Mouse (Mus musculus) embryonic facial prominence, embryonic 11.5 days (tissue): ENCODE data around the gene Dcun1d3. TPM values are rescaled to one million over a fixed set of nuclear protein-coding genes. Genes with fewer than 3 reads are reported as not detected.

Experiments
- ATAC-seq: fragments of 200-750 bp; cut with Nextera tagmentation; replicated peaks from 2 replicates; pipeline ENCODE4 v1.8.0; 2017; ENCODE audit warnings: low read depth; ENCODE audit not compliant: insufficient number of reproducible peaks, low FRiP score, low TSS enrichment
- DNase-seq: peaks from one replicate; pipeline ENCODE4 v3.0.0-alpha.2; 2015; ENCODE audit warnings: low spot score
- H3K27ac ChIP-seq: fragments of 300-500 bp; sonication (generic); replicated peaks from 2 replicates; pipeline ENCODE4 v1.5.1; 2014; ENCODE audit warnings: mild to moderate bottlenecking, low read depth, low read length, control low read depth
- H3K27me3 ChIP-seq: fragments of 300-500 bp; sonication (generic); 2 replicates; pipeline ENCODE4 v1.6.1; 2014; ENCODE audit warnings: mild to moderate bottlenecking, low read length, moderate library complexity, mixed read lengths; ENCODE audit not compliant: control insufficient read depth, insufficient read depth
- H3K36me3 ChIP-seq: fragments of 300-500 bp; sonication (generic); replicated peaks from 2 replicates; pipeline ENCODE4 v1.6.1; 2014; ENCODE audit warnings: low read depth, mild to moderate bottlenecking, low read length, moderate library complexity, mixed read lengths; ENCODE audit not compliant: control insufficient read depth, insufficient read depth
- H3K4me1 ChIP-seq: fragments of 300-500 bp; sonication (generic); 2 replicates; pipeline ENCODE4 v1.6.1; 2014; ENCODE audit warnings: low read length, mixed read lengths; ENCODE audit not compliant: control insufficient read depth, insufficient read depth
- H3K4me2 ChIP-seq: fragments of 300-500 bp; sonication (generic); 2 replicates; pipeline ENCODE4 v1.6.1; 2014; ENCODE audit warnings: low read depth, mild to moderate bottlenecking, control low read depth, low read length, moderate library complexity
- H3K4me3 ChIP-seq: fragments of 300-500 bp; sonication (generic); 2 replicates; pipeline ENCODE4 v1.5.1; 2014; ENCODE audit warnings: low read depth, low read length, control low read depth
- H3K9ac ChIP-seq: fragments of 300-500 bp; sonication (generic); replicated peaks from 2 replicates; pipeline ENCODE4 v1.6.1; 2014; ENCODE audit warnings: mild to moderate bottlenecking, control low read depth, low read length
- H3K9me3 ChIP-seq: fragments of 300-500 bp; sonication (generic); replicated peaks from 2 replicates; pipeline ENCODE4 v1.6.1; 2016; ENCODE audit warnings: mild to moderate bottlenecking, low read length, inconsistent platforms, mixed read lengths; ENCODE audit not compliant: control insufficient read depth
- whole genome bisulfite sequencing: fragments of 180-500 bp; shearing (Covaris S2); extraction: QIAGEN DNeasy Blood & Tissue Kit; methylation state at CpG from one replicate; pipeline ENCODE4 v1.1.7; 2014; 5-methylcytosine and 5-hydroxymethylcytosine counted together
- polyA plus RNA-seq: library from polyadenylated mRNA; unstranded; fragments of >200 nt; fragmentation: Nextera tagmentation; extraction: Ambion mirVana; gene quantifications from 2 replicates; pipeline ENCODE4 v1.2.1, GENCODE M21; 2014

Dcun1d3 gene
- polyA plus RNA-seq, 1 experiment from 2014 or later, result 11.0 TPM

DNA sequence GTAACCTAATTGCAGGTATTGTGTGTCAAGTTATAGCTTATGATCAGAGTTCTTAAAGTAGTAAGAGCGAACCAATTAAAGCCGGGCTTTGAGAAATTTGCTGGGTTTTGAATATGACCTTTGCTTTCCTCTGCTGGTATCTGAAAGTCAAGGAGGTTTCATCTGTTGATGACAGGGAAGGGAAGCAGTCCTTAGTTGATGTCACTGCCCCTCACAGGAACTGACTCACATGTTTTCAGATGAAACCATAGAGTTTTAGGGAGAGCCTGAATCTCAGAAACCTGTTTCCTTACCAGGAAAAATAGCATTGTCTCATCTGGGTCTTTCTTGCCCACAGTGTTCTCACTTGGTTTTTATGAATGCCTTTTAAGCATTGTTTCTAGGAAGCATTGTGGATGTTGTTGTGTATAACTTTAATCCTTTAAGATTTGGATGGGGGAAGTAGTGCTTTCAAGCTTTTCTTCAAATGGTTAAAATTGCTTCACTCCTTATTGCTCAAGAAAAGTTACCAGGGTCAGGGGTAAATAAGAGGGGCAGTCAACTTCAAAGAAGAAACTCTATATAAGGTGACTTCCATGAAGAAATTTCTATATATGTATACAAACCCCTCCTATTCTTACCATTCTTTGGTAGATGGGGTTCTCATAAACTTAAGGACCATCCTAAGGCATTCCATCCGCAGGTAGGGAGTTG, 10.6 kb upstream of the Dcun1d3 start:
- H3K27me3 ChIP-seq, result no peaks in the 10 kb centered on the region

DNA sequence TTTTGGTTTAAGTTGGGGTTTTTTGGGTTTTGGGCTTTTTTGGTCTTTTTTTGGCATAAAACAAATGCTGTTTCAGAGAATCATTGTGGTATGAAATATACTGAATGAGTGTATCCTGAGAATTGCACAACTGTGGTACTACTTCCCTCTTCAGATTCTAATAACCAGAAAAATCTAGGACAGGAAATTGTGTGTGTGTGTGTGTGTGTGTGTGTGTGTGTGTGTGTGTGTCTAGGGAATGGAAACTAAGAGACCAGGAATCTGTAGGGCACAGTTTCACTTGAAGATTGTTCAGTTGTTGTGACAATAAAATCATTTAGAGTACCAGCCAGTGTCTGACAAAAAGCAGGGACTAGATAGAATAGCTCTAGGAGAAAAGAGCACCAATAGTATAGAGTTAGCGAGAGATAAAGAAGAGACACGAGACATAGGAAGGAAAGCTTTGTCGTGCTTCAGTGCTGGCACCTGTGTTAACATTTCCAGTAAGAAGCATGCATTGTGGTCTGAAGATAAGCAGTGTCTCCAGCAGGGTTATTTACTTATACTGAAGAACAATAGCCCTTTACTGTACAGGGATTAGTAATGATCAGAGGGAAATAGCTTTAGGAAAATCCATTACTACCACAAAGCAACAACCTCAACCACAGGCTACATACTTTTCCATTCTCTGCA, 3.4 kb upstream of the Dcun1d3 start:
- WGBS, result 77% methylated on average over 3 of the region's 3 CpGs
- no peaks in the 10 kb centered on the region for H3K27me3 ChIP-seq
- no peak for DNase-seq

More for the DNA sequence above, 10.6 kb upstream of the Dcun1d3 start:
- no peak overlapping the region for H3K27ac ChIP-seq
- no peaks in the 10 kb centered on the region for H3K36me3 ChIP-seq
- WGBS, result 87% methylated on average over 3 of the region's 3 CpGs
- no peaks in the 10 kb centered on the region for H3K9me3 ChIP-seq
- H3K9ac ChIP-seq, result no peak overlapping the region
- ATAC-seq (no peak), DNase-seq (no peak)
- no peaks in the 10 kb centered on the region for H3K4me1 ChIP-seq
- H3K4me3 ChIP-seq, result no peak overlapping the region
- no peak overlapping the region for H3K4me2 ChIP-seq

DNA sequence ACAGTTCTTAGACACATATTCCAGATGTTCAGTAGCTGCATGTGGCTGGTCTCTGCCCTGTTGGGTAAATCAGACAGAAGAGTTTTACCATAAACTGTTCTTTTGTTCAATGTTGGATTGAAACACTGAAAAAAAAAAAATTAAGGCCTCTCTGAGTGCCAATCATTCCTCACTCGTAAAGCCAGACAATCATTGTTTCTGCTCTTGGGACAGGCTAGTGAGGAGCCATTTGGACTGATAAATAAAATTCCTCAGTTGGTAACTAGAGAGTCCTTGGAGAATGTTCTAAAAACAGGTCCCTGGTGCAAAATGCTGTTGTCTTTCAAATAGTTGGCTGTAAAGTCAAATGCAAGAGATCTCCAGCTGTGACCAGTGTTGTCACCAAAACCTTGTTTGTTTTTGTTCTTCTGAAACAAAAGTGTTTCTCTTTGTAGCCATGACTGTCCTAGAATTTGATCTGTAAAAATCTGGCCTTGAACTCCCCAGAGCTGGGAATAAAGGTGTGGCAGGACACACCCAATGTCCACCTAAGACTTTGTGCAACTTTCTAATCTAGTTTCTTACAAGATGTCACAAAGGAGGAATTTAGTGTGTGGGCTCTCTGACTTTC, 2.3 kb upstream of the Dcun1d3 start:
- Histone ChIP-seq H3K27ac (no peak overlapping the region), H3K36me3 (no peaks in the 10 kb centered on the region), H3K27me3 (no peaks in the 10 kb centered on the region), H3K4me3 (no peak overlapping the region), H3K4me1 (no peaks in the 10 kb centered on the region), H3K9ac (no peak overlapping the region), H3K9me3 (no peaks in the 10 kb centered on the region), H3K4me2 (no peak overlapping the region)
- DNase-seq (no peak), ATAC-seq (no peak)
- WGBS, result 68% methylated on average over 1 of the region's 1 CpGs

More for the DNA sequence above, 3.4 kb upstream of the Dcun1d3 start:
- Histone ChIP-seq H3K36me3 (no peaks in the 10 kb centered on the region), H3K4me3 (no peak overlapping the region), H3K27ac (no peak overlapping the region), H3K9ac (no peak overlapping the region), H3K4me1 (no peaks in the 10 kb centered on the region), H3K4me2 (no peak overlapping the region), H3K9me3 (no peaks in the 10 kb centered on the region)
- no peak for ATAC-seq

DNA sequence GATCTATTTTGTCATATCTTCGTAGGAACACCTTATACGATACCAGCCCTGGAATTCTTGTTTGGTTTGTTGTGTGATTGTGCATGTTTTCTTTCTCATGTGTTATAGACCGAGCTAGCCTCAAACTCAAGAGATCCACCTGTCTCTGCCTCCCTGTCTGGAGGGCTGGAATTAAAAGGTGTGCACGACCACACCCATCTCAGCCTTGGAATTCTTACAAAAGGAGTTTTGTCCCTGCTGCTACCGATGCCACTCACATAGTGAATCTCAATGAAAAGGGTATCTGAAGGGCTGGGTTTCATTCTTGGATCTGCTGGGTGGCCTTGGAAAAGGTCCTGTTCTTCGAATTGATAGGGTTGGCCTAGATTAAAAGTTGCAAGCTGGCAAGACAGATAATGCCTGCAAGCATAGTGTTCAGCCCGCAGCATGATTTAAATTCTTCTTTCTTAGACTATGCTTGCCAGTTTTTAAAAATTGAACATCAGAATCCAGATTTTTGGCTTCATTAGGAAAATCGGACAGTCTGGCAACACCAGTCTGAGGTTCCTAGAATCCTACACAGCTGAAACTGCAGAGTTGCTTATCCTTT, 1.5 kb upstream of the Dcun1d3 start:
- H3K4me3 ChIP-seq, result no peak overlapping the region
- WGBS, result 95% methylated on average over 8 of the region's 8 CpGs
- DNase-seq, result no peak
- no peaks in the 10 kb centered on the region for H3K9me3 ChIP-seq
- H3K4me1 ChIP-seq, result no peaks in the 10 kb centered on the region
- H3K4me2 ChIP-seq, result no peak overlapping the region
- ATAC-seq, result no peak
- no peaks in the 10 kb centered on the region for H3K27me3 ChIP-seq
- H3K9ac ChIP-seq, result no peak overlapping the region
- H3K36me3 ChIP-seq, result no peaks in the 10 kb centered on the region
- no peak overlapping the region for H3K27ac ChIP-seq

DNA sequence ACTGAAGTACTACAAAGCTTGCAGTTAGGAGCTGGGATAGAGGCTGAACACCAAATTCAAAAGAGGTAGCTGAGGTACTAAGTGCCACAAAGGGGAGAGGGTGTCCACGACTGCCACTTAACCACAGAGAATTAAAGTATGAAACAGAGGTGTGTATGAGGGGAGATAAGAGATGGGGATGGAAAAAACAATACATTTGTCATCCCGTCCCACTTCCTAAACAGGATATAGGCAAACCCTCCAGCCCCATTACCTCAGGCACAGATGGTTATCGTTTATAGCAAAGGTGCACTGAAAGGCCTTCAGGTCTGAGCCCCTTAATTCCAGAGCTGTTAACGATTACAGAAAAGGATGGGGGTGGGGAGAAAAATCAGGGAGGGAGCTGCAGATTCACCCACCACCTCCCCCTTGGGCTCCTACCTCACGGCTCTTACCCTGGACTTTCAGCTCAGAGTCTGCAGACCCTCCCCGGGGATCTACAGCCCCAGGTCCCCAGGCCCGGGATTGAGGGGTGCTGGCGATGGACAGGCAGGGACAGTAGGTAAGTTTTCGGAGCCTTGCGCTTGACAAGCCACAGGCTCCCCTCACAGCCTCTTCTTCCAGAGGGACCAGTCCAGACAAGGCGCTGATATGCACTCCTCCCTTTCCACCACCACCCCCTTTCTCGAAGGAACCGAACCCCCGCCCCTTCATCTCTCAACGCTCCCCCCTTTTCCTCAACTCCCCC, 1.1 kb downstream of the Dcun1d3 start:
- H3K27ac ChIP-seq, result peak overlapping the region; percentile 92
- H3K36me3 ChIP-seq, result no peaks in the 10 kb centered on the region
- H3K9ac ChIP-seq, result peak overlapping the region; percentile 84
- under 1% methylated on average over 14 of the region's 15 CpGs for WGBS
- H3K4me2 ChIP-seq, result peak overlapping the region; percentile 62
- H3K4me3 ChIP-seq, result peak overlapping the region; percentile 68
- no peaks in the 10 kb centered on the region for H3K9me3 ChIP-seq
- no peaks in the 10 kb centered on the region for H3K27me3 ChIP-seq
- ATAC-seq, result peak; percentile 67
- H3K4me1 ChIP-seq, result no peaks in the 10 kb centered on the region
- DNase-seq, result peak; percentile 43

DNA sequence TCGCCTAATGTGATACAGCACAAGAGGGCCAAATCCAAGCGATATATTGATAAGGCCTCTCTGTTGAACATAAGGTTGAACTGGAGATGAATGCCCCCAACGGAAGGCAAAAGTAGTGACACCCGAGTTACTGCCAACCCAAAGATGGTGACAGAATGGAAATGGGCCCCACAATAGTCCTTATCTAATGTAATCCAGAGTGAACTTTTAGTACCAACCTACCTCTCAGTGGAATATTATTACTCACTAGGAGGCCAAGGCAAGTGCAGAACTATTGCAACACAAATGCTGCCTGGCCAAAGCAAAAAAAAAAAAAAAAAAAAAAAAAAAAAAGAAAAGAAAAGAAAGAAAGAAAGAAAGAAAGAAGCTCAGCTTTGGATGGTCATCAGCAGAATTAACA, 3.4 kb downstream of the Dcun1d3 start:
- Histone ChIP-seq H3K9ac (no peak overlapping the region), H3K27me3 (no peaks in the 10 kb centered on the region), H3K27ac (no peak overlapping the region), H3K4me2 (no peak overlapping the region), H3K4me3 (no peak overlapping the region), H3K4me1 (no peaks in the 10 kb centered on the region), H3K9me3 (no peaks in the 10 kb centered on the region), H3K36me3 (no peaks in the 10 kb centered on the region)
- DNase-seq (no peak), ATAC-seq (no peak)
- WGBS, result 94% methylated on average over 4 of the region's 4 CpGs

DNA sequence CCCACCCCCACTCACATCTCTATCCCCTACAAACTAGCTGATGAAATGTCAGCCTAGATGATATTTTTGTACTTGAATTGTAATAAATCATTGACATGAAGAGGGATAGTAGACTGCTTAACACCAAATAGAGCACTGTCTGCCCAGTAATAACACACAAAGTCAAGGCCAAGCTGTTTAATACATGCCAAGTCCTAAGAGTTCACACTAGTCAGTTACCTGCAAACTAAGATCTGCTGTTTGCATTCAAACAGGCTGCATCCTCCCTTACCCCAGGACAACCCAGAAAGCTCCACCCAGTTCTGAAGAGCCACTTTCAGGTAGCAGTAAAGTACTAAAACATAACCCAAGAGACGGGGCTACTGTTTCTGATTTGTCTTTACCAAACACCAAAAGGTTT, 3.9 kb downstream of the Dcun1d3 start:
- Histone ChIP-seq H3K4me3 (no peak overlapping the region), H3K4me2 (no peak overlapping the region), H3K36me3 (no peaks in the 10 kb centered on the region), H3K9ac (no peak overlapping the region), H3K4me1 (no peaks in the 10 kb centered on the region), H3K9me3 (no peaks in the 10 kb centered on the region), H3K27me3 (no peaks in the 10 kb centered on the region), H3K27ac (no peak overlapping the region)
- no peak for ATAC-seq
- WGBS, result 94% methylated on average over 1 of the region's 1 CpGs
- DNase-seq, result no peak
